Mouse (Mus musculus) stomach, postnatal 0 days (tissue): ENCODE results near the gene Dcst2.

Experiments
- CTCF ChIP-seq: IDR thresholded peaks from 2 replicates; pipeline ENCODE4 v1.5.1; 2016; ENCODE audit warnings: antibody characterized with exemption, low read depth, mild to moderate bottlenecking, moderate library complexity
- EP300 ChIP-seq: optimal IDR thresholded peaks from 2 replicates; pipeline ENCODE3; 2016; ENCODE audit warnings: antibody characterized with exemption

- TF ChIP-seq CTCF (no peak), EP300 (no peak)
Observed at GRCm38 (mm10) chr3:89418861-89419250, 57.1 kb downstream of the Dcst2 start.
